Mouse (Mus musculus) limb, embryonic 12.5 days (tissue): ENCODE data around the gene Rpusd3. TPM values are rescaled to one million over a fixed set of nuclear protein-coding genes. Genes with fewer than 3 reads are reported as not detected.

Source experiments
- ATAC-seq: fragments of 200-750 bp; cut with Nextera tagmentation; 2 replicates; pipeline ENCODE4 v1.8.0; 2017; ENCODE audit warnings: low read depth, moderate TSS enrichment; ENCODE audit not compliant: insufficient number of reproducible peaks, insufficient read depth, low FRiP score, low TSS enrichment
- H3K27ac ChIP-seq: fragments of 300-500 bp; sonication (generic); 2 replicates; pipeline ENCODE4 v1.5.1; 2016; ENCODE audit warnings: mild to moderate bottlenecking, moderate library complexity
- H3K27me3 ChIP-seq: fragments of 300-500 bp; sonication (generic); 2 replicates; pipeline ENCODE4 v1.6.1; 2016; ENCODE audit warnings: mild to moderate bottlenecking, moderate library complexity
- H3K36me3 ChIP-seq: fragments of 300-500 bp; sonication (generic); 2 replicates; pipeline ENCODE4 v1.6.1; 2016; ENCODE audit warnings: mild to moderate bottlenecking, moderate library complexity
- H3K4me1 ChIP-seq: fragments of 300-500 bp; sonication (generic); replicated peaks from 2 replicates; pipeline ENCODE4 v1.6.1; 2016
- H3K4me2 ChIP-seq: fragments of 300-500 bp; sonication (generic); 2 replicates; pipeline ENCODE4 v1.6.1; 2016; ENCODE audit warnings: mild to moderate bottlenecking, moderate library complexity
- H3K4me3 ChIP-seq: fragments of 300-500 bp; sonication (generic); replicated peaks from 2 replicates; pipeline ENCODE4 v1.5.1; 2016; ENCODE audit warnings: mild to moderate bottlenecking
- H3K9ac ChIP-seq: fragments of 300-500 bp; sonication (generic); replicated peaks from 2 replicates; pipeline ENCODE4 v1.6.1; 2016; ENCODE audit warnings: mild to moderate bottlenecking, moderate library complexity
- H3K9me3 ChIP-seq: fragments of 300-500 bp; sonication (generic); 2 replicates; pipeline ENCODE4 v1.6.1; 2016; ENCODE audit warnings: mild to moderate bottlenecking, moderate library complexity
- WGBS: fragments of 180-500 bp; shearing (Covaris S2); methylation state at CpG from one replicate; pipeline ENCODE4 v1.1.7; 2016; 5-methylcytosine and 5-hydroxymethylcytosine counted together
- microRNA-seq: library from miRNA; unstranded; fragments of <30 nt; microRNA quantifications from one replicate; pipeline ENCODE4, GENCODE M21; 2017
- polyA plus RNA-seq: library from polyadenylated mRNA; unstranded; fragments of >200 nt; fragmentation: Nextera tagmentation; extraction: Ambion mirVana; gene quantifications from 2 replicates; pipeline ENCODE4 v1.2.1, GENCODE M21; 2016

The Rpusd3 gene
- polyA plus RNA-seq, 1 experiment from 2014 or later, result 30.9 TPM

- no peak overlapping the region for H3K9ac ChIP-seq
- ATAC-seq, result no peak
- H3K4me3 ChIP-seq, result no peak overlapping the region
- H3K4me1 ChIP-seq, result no peaks in the 10 kb centered on the region
- no peaks in the 10 kb centered on the region for H3K9me3 ChIP-seq
- 100% methylated on average over 1 of the region's 1 CpGs for WGBS
- no peak overlapping the region for H3K4me2 ChIP-seq
- no peaks in the 10 kb centered on the region for H3K27me3 ChIP-seq
- H3K27ac ChIP-seq, result no peak overlapping the region
- H3K36me3 ChIP-seq, result peaks cover 60% of the 10 kb centered on the region
Measured at GRCm38 (mm10) chr6:113367574-113367973, 51.6 kb downstream of the Rpusd3 start.

GRCm38 (mm10) chr6:113366639-113367038 is 52.5 kb downstream of the Rpusd3 start:
- H3K4me3 ChIP-seq, result no peak overlapping the region
- H3K36me3 ChIP-seq, result peaks cover 50% of the 10 kb centered on the region
- no peak for ATAC-seq
- no peaks in the 10 kb centered on the region for H3K9me3 ChIP-seq
- H3K27ac ChIP-seq, result no peak overlapping the region
- H3K9ac ChIP-seq, result no peak overlapping the region
- WGBS, result 91% methylated on average over 6 of the region's 6 CpGs
- no peaks in the 10 kb centered on the region for H3K4me1 ChIP-seq
- no peaks in the 10 kb centered on the region for H3K27me3 ChIP-seq
- H3K4me2 ChIP-seq, result no peak overlapping the region

Small RNAs within 50 kb of the gene (microRNA-seq; reads per million reads assigned to microRNA genes)
- gene Gm24387, result not detected

Other genes with a start within 250 kb of the Rpusd3 start
- 1.0 and 1.3 TPM in 2 replicates for gene Lhfpl4, start 224.0 kb downstream of the Rpusd3 start, polyA plus RNA-seq
- 41.4 and 42.2 TPM in 2 replicates for gene Mtmr14, start 181.5 kb downstream of the Rpusd3 start, polyA plus RNA-seq
- 0.29 and 0.31 TPM in 2 replicates for gene Cpne9, start 137.0 kb downstream of the Rpusd3 start, polyA plus RNA-seq
- gene Brpf1, start 112.2 kb downstream of the Rpusd3 start, polyA plus RNA-seq, result 28.3 and 28.7 TPM in 2 replicates
- 16.5 and 17.7 TPM in 2 replicates for gene Ogg1, start 92.4 kb downstream of the Rpusd3 start, polyA plus RNA-seq
- gene Camk1, start 75.4 kb downstream of the Rpusd3 start, polyA plus RNA-seq, result 79.2 and 82.3 TPM in 2 replicates
- 45.4 and 48.9 TPM in 2 replicates for gene Tada3, start 41.5 kb downstream of the Rpusd3 start, polyA plus RNA-seq
- gene Arpc4, start 41.2 kb downstream of the Rpusd3 start, polyA plus RNA-seq, result 336 and 348 TPM in 2 replicates
- gene Ttll3, start 30.1 kb downstream of the Rpusd3 start, polyA plus RNA-seq, result 6.6 and 8.2 TPM in 2 replicates
- not detected in 2 replicates for gene Cidec, start 16.4 kb upstream of the Rpusd3 start, polyA plus RNA-seq
- gene Jagn1, start 23.2 kb upstream of the Rpusd3 start, polyA plus RNA-seq, result 75.2 and 77.0 TPM in 2 replicates
- gene Il17re, start 39.1 kb upstream of the Rpusd3 start, polyA plus RNA-seq, result 3.4 and 3.7 TPM in 2 replicates
- gene Il17rc, start 52.1 kb upstream of the Rpusd3 start, polyA plus RNA-seq, result 4.2 and 5.1 TPM in 2 replicates
- gene Creld1, start 64.0 kb upstream of the Rpusd3 start, polyA plus RNA-seq, result 14.1 and 14.9 TPM in 2 replicates
- gene Prrt3, start 82.6 kb upstream of the Rpusd3 start, polyA plus RNA-seq, result 0.98 and 1.0 TPM in 2 replicates
- 76.4 TPM in 2 replicates for gene Emc3, start 112.3 kb upstream of the Rpusd3 start, polyA plus RNA-seq
- gene Fancd2, start 112.3 kb upstream of the Rpusd3 start, polyA plus RNA-seq, result 14.8 and 16.1 TPM in 2 replicates
- not detected in 2 replicates for gene Fancd2os, start 181.4 kb upstream of the Rpusd3 start, polyA plus RNA-seq
- gene Brk1, start 185.4 kb upstream of the Rpusd3 start, polyA plus RNA-seq, result 206 and 211 TPM in 2 replicates
- 53.3 and 55.9 TPM in 2 replicates for gene Vhl, start 204.6 kb upstream of the Rpusd3 start, polyA plus RNA-seq
- 4.1 and 5.4 TPM in 2 replicates for gene Irak2, start 219.1 kb upstream of the Rpusd3 start, polyA plus RNA-seq